12 mouse cellular contexts compared by ENCODE assay signal in the genomic region with DNA sequence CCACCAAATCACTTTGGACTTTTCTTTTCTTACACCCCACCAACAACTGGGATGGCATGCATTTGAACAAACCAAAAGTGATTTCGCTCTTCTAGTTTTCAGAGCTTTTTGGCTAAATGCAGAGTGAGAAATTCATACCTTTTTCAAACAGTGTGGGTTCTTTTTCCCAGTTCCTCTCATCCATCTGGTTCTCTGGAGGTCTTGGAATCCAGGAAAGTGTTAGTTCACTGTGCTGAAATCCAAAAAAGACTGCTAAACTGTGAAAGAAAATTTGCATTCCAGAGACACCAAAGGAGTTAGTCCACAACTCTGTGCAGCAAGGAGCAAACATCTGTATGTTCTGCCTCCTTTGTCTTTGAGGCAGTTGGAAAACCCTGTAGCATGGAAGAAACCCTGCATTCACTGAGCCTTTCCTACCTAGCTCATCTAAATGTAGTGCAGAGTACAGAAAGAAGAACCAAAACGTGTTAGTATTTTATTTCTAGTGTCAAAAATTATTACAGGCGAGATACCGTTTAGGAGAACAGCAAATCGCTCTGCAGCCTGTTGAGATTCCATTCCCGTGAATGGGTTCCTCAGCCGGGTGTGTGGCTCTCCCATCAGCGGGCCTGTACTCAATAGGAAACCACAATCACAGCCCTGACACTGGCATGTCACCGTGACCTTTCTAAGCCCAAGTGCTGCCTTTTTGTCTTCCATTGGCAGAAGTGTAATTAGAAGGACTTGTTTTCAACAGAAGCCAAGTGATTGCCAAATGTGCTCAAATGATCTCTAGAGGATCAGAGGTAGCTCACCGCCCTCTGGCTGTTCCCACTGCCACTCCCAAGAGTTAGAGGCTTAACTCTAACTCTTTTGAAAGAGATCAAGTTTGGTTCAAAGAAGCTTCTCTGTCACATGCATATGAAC.
DNase-seq lines count a peak whose midpoint lies in the region; ATAC-seq and TF ChIP-seq lines count a peak whose summit lies in the region.
"Had no signal": no experiment of that assay in that cellular context is flagged by ENCODE, and none has a peak within 500 bp of the region (broad histone marks: within the 10 kb centered on the region; RNA-seq: fewer than 3 reads in every experiment).

No protein-coding gene starts in this region.

- H3K4me2 ChIP-seq in embryonic facial prominence, embryonic 14.5 days (ENCODE audit: low read depth, low read length), result no peak overlapping the region
- H3K4me2 ChIP-seq in kidney, embryonic 16.5 days (replicated peaks; ENCODE audit: low read depth, low read length), result no peak overlapping the region
- H3K4me2 ChIP-seq: intestine, embryonic 15.5 days; liver, embryonic 15.5 days had no signal

- 78% methylated on average over 10 of the region's 10 CpGs for WGBS in embryonic facial prominence, embryonic 14.5 days
- WGBS in embryonic facial prominence, embryonic 10.5 days, result 77% methylated on average over 10 of the region's 10 CpGs
- 76% methylated on average over 10 of the region's 10 CpGs for WGBS in kidney, embryonic 16.5 days

- H3K9ac ChIP-seq in embryonic facial prominence, embryonic 14.5 days (ENCODE audit: low read depth, low read length), result no peak overlapping the region
- no peak overlapping the region for H3K9ac ChIP-seq in kidney, embryonic 16.5 days (replicated peaks; ENCODE audit: low read length)
- H3K9ac ChIP-seq: intestine, embryonic 15.5 days; liver, embryonic 15.5 days had no signal

- H3K27ac ChIP-seq in embryonic facial prominence, embryonic 14.5 days (replicated peaks; ENCODE audit: low read depth, low read length), result no peak overlapping the region
- no peak overlapping the region for H3K27ac ChIP-seq in embryonic facial prominence, embryonic 10.5 days (replicated peaks)
- H3K27ac ChIP-seq in left cerebral cortex, adult 2 months, result no peak overlapping the region
- no peak overlapping the region for H3K27ac ChIP-seq in kidney, embryonic 16.5 days (ENCODE audit: low read length)
- H3K27ac ChIP-seq: intestine, embryonic 15.5 days; liver, embryonic 15.5 days had no signal

- peaks cover 3% of the 10 kb centered on the region; the same call in 1 of the 2 replicates for H3K36me3 ChIP-seq in embryonic facial prominence, embryonic 14.5 days (ENCODE audit: control insufficient read depth, insufficient read depth, low read length)
- H3K36me3 ChIP-seq in embryonic facial prominence, embryonic 10.5 days (replicated peaks), result no peaks in the 10 kb centered on the region
- H3K36me3 ChIP-seq in kidney, embryonic 16.5 days (ENCODE audit: insufficient read depth, low read length), result no peaks in the 10 kb centered on the region
- H3K36me3 ChIP-seq: intestine, embryonic 15.5 days; liver, embryonic 15.5 days had no signal

- no peak overlapping the region for H3K4me3 ChIP-seq in embryonic facial prominence, embryonic 14.5 days (ENCODE audit: low read depth, low read length)
- H3K4me3 ChIP-seq in embryonic facial prominence, embryonic 10.5 days, result no peak overlapping the region
- no peak overlapping the region for H3K4me3 ChIP-seq in left cerebral cortex, adult 2 months
- H3K4me3 ChIP-seq in kidney, embryonic 16.5 days (ENCODE audit: low read length), result no peak overlapping the region
- H3K4me3 ChIP-seq: intestine, embryonic 15.5 days; liver, embryonic 15.5 days had no signal

- H3K4me1 ChIP-seq in embryonic facial prominence, embryonic 14.5 days (ENCODE audit: control insufficient read depth, insufficient read depth, low read length), result no peaks in the 10 kb centered on the region
- H3K4me1 ChIP-seq in embryonic facial prominence, embryonic 10.5 days, result no peaks in the 10 kb centered on the region
- H3K4me1 ChIP-seq in kidney, embryonic 16.5 days (ENCODE audit: insufficient read depth, low read length), result no peaks in the 10 kb centered on the region
- H3K4me1 ChIP-seq: intestine, embryonic 15.5 days; liver, embryonic 15.5 days had no signal

- no peaks in the 10 kb centered on the region for H3K27me3 ChIP-seq in embryonic facial prominence, embryonic 14.5 days (replicated peaks; ENCODE audit: control insufficient read depth, insufficient read depth, low read length)
- no peaks in the 10 kb centered on the region for H3K27me3 ChIP-seq in embryonic facial prominence, embryonic 10.5 days (replicated peaks; ENCODE audit: low read depth, poor library complexity, severe bottlenecking)
- H3K27me3 ChIP-seq in kidney, embryonic 16.5 days (ENCODE audit: insufficient read depth, low read length), result no peaks in the 10 kb centered on the region
- H3K27me3 ChIP-seq: intestine, embryonic 15.5 days; liver, embryonic 15.5 days had no signal

- peak; percentile 52 for DNase-seq in embryonic facial prominence, embryonic 14.5 days (ENCODE audit: low spot score)
- DNase-seq in embryonic facial prominence, embryonic 10.5 days (ENCODE audit: low spot score), result no peak
- peak; percentile 26 for DNase-seq in left cerebral cortex, adult 11 months (ENCODE audit: low spot score)
- DNase-seq in left cerebral cortex, adult 2 months (ENCODE audit: extremely low spot score in 1 of 2, low spot score in 2 of 2), result no peak
- peak; percentile 79 for DNase-seq in brain, adult 2 months (ENCODE audit: low read depth, low spot score)
- peak; percentile 60 for DNase-seq in lung, postnatal 36 days
- no peak for DNase-seq in natural killer cell, adult 2 months (ENCODE audit: low spot score in 2 of 2)
- DNase-seq: cerebellum, postnatal 14 days; thymus, adult 2 months had no signal

- peaks cover 4% of the 10 kb centered on the region for H3K9me3 ChIP-seq in embryonic facial prominence, embryonic 14.5 days (ENCODE audit: control insufficient read depth, low read length)
- 0 out of 2 replicates have a peak, but pooled peaks cover 3% of the 10 kb centered on the region for H3K9me3 ChIP-seq in embryonic facial prominence, embryonic 10.5 days
- peaks cover 4% of the 10 kb centered on the region for H3K9me3 ChIP-seq in kidney, embryonic 16.5 days (ENCODE audit: low read length)
- H3K9me3 ChIP-seq: intestine, embryonic 15.5 days; liver, embryonic 15.5 days had no signal

- no peak for ATAC-seq in embryonic facial prominence, embryonic 14.5 days (ENCODE audit: low read depth)
- no peak for ATAC-seq in kidney, embryonic 16.5 days (ENCODE audit: low FRiP score, low TSS enrichment)
- ATAC-seq: intestine, embryonic 15.5 days had no signal

- intact Hi-C loops in left cerebral cortex, adult 2 months (cut with DNase I), result loop anchor here (2.0 to 5.0 kb wide), 3 partner anchors 26 to 979 kb away; no protein-coding TSS in a partner anchor

- no peak for TF ChIP-seq CTCF in left cerebral cortex, adult 2 months (IDR thresholded peaks at IDR 0.05)

Comparison
In these comparisons a context has a peak if more than half of its experiments do, and no peak if none do; other contexts are left out.
1. DNase-seq: peak in embryonic facial prominence, embryonic 14.5 days (single experiment), left cerebral cortex, adult 11 months (single experiment), brain, adult 2 months (single experiment) and lung, postnatal 36 days (single experiment); none in embryonic facial prominence, embryonic 10.5 days (single experiment), left cerebral cortex, adult 2 months (0 of 2) and natural killer cell, adult 2 months (0 of 2).